Mouse (Mus musculus): ENCODE measurements around the gene Oas1a.
"Not testable (repeated sequence)": the region's sequence is repeated elsewhere in the genome, so short reads cannot be mapped to it uniquely, and the experiment has no call there.

Oas1a gene

DNA sequence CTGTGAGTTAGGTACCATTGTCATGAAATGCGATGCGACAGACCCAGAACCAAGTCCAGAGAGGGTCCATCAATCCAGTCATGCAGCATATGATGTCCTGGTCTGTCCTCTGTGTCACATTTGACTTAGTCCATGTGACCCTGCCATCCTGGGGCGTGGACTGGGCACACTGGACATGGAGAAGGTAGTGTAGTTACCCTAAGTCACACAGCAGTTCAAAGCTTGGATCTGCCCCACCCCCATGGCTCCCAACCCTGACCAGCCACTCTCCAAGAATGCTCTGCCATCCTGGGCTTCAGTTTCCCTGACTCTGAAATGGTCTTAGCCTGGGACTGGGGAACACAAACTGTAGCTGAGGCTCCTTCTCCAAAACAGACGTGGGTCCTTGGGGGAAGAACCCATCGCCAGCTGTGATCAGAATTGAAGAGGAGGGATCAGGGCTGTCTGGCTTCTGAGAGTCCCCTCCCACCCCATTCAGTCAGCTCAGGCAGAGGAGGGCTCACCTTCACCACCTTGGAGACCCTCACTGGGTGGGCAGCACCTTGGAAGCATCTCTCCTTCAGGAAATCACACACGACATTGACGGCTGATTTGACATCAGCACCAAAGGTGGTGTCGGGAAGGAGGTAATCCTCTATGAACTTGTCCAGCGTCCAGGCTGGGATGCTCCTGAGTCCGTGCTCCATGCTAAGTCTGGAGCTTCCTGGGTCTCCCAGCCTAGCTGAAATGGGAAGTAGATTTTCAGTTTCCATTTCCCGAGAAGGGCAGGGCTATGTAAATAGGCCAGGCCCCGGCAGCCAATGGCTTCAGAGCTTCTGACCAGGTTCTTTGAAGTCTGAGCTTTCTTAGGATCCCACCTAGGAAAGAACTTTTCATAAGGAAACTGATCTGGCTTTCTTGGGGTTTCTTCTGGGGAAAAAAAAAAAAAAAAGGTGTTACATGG, at the start of gene Oas1a:
Oas1a (minus strand) TSS at position 731 of the 943 bp plus-strand sequence.
- DNase-seq (ENCODE audit: extremely low spot score): not testable (repeated sequence)

DNA sequence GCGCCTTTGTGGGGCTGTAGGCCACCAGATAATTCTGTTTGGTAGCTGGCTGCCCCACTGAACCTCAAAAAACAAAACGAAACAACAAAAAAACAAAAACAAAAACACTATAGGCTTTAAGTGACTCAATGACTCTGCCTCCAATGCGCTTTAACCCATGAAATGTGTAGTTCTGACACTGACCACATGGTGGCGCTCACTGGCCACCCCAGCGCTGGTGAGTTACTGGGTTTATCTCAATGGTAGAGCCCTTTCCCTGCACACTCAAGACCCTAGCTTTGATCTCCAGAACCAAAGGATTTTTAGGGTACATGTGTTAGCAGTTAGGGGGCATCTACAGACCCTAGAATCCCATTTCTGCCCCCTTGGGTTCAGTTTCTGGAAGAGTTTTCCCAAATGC, 46.7 kb upstream of the Oas1a start:
- DNase-seq (ENCODE audit: extremely low spot score): peak; percentile 61

DNA sequence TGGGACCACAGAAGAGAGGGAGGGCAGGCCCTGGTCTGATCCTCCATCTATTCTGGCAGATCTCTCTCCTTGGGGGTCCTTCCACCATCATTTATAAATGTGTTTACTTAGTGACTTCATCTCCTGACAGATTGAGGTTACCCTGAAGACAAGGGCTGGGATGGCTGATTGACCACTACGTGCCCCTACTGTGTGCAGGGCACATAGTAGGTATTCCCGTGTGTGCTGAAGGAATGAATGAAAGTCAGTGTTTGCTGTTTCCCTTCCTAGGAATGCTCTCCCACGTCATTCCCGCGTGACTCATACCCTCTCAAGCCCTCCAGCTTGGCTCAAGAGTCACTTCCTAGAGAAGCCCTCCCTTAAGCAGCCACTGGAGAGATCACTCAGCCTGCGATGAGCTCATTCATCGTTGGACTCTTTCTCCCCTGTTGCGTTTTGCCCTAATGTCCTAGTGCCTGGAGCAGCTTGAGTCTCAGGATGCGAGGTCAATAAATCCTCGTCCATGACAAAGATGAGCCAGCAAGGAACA, 45.0 kb upstream of the Oas1a start:
- no peak for DNase-seq (ENCODE audit: extremely low spot score)

DNA sequence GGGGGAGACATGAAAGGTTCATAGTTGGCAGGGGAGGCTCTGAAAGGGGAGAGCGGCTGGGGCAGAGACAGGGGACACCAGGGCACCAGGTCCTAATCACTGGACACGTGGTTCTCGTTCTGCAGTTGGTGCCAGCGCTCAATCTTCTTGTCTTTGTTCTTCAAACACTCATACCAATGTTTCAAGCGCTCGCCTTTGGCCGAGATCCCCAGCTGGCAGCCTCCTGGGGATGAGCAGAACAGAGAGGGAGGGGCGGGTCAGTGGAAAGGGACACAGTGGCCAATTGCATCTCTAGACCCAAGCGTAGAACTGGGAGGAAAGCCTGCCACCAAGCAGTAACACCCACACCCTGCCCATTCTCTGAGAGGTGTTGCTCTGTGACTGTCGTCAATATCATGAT, 34.8 kb upstream of the Oas1a start:
- no peak for DNase-seq (ENCODE audit: extremely low spot score)

DNA sequence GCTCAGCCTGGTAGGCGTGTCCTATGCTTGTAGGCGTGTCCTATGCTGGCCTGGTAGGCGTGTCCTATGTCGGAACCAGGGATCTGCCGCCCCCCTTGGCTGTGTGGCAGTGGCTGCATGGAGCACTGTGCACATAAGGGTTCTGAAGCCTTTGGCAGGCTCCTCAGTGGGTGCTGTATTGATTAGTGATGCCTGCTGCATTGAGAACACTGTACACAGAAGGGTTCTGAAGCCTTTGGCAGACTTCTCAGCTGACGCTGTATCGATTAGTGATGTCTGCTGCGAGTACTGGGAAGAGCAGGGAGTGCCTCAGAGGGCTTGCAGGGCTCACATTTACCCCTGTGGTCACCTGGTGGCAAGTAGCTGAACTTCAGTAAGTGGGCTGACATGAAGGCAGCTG, 31.3 kb upstream of the Oas1a start:
- no peak for DNase-seq (ENCODE audit: extremely low spot score)

DNA sequence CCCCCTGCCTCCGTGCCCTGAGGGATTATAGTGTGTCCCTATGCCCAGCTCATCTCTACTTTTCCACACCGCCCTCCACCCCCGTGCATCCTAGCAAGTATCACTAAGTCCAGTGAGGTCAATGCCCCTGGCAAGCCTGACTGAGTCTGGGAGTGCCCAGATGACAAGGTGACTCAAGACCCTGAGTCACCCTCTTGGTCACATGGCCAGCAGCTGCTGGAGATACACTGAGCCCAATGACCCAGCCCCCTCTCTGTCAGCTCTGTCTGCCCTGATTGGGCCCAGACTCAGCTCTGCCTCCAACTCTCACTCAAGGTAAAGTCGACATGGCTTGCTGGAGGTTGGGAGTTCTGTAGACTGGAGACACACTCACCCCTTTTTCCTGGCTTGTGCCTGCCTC, 30.5 kb upstream of the Oas1a start:
- DNase-seq (ENCODE audit: extremely low spot score): no peak

DNA sequence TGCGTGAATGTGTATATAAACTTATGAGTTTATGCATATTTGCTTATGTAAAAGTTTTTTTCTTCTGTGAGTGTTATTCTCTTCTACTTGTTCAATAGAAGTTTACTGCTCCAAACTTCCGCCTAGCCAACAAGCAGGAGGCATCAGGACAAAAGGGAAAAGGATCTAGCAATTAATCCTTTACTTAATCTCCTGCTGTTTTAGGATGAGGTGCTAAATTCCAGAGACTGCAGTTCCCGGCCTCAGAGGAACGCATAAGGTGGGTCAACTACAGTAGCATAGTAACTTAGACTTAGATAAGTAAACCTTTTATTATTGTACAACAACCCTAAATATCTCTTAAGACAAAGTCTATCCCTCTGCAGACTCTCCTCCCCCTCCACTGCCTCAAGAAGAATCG, 26.6 kb upstream of the Oas1a start:
- DNase-seq (ENCODE audit: extremely low spot score): no peak

DNA sequence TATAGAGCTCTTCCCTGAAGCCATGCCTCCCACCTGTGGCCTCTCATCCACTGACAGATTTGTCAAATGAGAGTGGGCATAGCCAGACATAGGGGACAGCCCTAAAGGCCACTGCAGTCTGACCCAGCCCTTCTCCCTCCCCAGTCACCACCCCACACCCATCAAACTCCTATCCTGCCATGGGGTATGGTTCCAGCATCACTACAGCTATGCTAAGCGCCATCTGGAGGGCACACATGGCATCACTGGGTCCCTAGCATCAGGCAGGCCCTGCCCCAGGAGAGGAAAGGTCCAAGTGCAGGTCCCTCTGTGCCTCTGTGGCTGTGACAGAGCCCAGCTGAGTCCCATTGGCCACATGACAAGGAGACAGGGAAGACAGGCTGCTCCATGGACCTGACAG, 19.7 kb upstream of the Oas1a start:
- DNase-seq (ENCODE audit: extremely low spot score): no peak

DNA sequence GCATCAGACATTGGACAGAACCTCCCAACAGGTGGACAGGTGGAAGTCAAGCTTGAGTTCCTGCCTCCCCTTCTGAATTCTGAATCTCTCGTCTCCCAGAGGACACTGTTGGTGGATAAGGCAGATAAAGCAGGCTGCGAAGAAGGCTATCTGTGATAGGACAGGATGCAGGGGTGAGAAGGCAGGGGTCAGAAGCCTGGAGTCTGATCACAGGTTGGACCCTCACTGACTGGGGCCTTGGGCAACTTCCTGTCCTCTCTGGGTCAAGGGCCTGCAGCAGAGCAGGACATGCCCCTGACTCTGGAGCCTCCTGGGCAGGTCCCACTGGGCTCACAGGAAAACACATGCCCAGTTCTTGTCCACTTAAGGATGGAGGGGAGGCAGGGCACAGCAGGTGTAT, 19.0 kb upstream of the Oas1a start:
- not testable (repeated sequence) for DNase-seq (ENCODE audit: extremely low spot score)

DNA sequence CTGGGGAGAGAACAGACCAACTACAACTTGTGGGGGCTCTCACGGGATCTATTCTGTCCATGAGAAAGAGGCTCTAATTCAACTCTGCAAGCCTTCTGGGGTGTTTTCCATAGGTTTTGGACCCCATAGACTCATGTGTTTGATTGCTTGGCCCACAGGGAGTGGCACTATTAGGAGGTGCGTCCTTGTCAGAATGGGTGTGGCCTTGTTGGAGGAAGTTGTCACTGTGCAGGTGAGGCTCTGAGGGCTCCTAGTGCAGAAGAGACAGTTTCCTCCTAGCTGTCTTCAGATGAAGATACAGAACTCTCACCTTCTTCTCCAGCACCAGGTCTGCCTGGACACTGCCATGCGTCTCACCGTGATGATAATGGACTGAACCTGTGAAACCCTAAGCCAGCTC, 17.2 kb upstream of the Oas1a start:
- not testable (repeated sequence) for DNase-seq (ENCODE audit: extremely low spot score)

DNA sequence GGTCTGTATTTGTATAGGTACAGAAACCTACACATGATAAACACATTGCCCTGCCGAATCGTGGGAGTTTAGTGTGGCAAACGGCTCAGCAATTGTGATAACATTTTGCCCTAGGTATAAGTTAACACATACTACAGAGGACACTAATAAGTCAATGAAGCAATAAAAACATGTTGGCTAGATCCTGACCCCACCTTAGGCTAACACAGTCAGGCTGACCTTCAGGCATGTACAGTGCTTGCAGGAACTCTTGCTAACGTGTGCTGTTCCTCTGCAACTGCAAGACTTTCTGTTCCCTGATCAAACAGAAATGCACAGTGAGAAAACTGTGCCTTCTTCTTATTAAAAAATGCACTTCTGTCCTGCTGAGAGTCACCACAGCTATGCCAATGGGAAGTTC, 16.6 kb upstream of the Oas1a start:
- DNase-seq (ENCODE audit: extremely low spot score): no peak

DNA sequence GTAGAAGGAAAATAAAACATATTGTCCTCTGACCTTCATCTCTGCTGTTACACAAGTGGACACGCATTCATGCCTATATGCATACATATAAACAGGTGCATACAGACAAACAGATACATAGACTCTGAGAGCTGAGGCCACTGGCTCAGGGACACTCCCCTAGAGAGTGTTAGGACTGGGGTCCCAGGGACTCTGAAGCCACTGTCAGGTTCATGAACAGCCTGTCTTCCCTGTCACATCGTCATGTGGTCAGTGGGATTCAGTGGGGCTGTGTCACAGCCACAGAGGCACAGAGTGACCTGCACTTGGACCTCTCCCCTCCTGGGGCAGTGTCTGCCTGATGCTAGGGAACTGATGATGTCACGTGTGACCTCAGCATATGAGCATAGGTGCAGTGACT, 13.0 kb upstream of the Oas1a start:
- DNase-seq (ENCODE audit: extremely low spot score): no peak

DNA sequence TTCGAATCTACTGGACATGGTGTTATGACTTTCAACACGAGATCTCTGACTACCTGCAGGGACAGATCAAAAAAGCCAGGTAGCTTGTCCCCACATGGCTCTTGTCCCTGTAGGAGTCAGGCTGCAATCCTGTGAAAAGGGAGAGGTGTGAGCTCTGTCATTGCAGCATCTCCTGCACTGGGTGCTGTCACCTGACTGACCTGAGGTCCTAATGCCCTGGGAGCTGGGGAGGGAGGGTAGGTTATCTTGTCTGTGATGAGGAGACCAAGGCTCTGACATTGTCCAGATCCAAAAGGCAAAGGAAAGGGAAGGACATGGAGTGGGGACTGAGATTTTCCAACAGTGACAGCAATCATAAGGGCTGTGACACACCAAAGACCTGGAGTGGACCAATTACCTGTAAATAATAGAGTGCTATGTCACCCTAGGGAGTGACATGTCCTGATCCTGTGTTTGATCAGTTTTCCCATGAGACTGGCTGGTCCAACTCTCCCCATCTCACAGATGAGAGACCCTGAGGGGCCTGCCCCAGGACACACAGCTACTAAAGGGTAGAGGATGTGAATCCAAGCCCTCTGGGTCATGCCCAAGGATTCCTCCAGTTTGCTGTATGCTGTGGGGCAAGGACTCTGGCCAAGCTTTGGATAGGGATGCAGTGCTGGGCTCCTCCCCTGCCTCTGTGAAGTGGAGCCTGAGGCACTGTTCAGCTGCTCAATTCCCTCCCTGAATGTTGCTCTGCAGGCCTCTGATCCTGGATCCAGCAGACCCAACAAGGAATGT, 12.0 kb upstream of the Oas1a start:
- DNase-seq (ENCODE audit: extremely low spot score): not testable (repeated sequence)

DNA sequence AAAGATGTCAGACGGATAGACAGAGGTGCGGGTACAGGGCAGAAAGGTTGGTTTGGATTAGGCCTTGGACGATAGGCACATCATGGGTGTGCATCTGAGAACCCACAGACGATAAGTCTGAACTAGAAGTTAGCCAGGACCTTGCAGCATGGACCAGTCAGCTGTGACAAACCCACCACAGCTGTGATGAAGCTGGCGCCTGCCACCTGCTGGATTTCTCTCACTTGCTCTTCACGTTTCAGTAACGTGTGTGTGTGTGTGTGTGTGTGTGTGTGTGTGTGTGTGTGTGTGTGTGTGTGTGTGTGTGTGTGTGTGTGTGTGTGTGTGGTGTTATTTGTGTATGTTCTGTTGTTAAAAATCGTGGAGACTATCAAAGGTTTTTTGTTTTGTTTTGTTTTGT, 6.9 kb upstream of the Oas1a start, which contains the start of gene Oas1d:
Oas1d (plus strand) TSS at position 333 of the 400 bp plus-strand sequence.
- not testable (repeated sequence) for DNase-seq (ENCODE audit: extremely low spot score)

DNA sequence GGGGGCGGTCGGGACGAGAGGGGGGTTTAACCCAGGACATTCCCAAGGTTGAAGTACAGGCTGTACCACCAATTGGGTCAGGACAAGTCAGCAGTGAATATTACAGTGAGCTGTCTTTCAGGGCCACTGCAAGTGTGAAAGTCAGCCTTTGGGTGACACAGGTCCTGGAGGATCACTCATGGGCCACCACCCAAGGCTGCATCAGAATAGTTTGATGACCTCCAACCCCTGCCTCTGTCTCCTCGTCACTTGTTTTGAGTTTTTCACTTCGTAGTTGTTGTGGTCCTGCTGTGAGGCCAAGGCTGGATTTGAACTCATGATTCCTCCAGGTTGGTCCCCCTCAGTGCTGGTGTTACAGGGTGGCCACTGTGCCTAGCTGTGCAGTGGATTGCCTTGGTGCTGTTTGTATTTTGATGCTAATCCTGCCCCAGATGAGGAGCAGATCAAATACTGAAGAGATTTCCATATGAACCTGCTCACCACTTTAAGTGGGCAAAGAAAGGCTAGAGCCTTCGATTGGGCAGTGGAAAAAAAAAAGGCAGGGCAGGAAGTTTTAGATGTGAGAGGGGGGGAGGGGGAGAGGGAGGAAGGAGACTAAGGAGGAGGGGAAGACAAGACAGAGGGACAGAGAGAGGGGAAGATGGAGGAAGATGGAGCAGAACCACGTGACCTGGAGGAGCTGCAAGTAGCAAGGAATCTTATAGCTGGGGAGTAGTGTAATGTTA, 1.0 kb upstream of the Oas1a start:
- DNase-seq (ENCODE audit: extremely low spot score): no peak

DNA sequence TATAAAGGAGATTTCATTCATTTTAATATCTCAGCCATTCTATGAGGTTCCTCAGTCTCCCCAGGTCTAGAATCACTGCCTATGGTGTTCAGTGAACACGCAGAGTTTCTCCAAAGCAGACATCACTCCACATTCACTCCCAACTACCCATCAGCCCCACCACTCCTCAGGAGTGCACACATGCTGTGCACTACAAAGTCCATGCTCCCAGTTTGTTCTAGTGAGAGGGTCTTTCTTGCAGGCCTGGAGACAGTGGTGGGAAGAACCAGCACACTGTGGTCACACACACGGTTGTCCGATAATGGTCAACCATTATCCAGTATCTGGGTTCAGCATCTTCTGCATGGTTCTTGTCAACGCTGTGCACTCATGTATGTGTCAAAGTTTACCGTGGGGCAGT, 5.3 kb downstream of the Oas1a start:
- no peak for DNase-seq (ENCODE audit: extremely low spot score)

DNA sequence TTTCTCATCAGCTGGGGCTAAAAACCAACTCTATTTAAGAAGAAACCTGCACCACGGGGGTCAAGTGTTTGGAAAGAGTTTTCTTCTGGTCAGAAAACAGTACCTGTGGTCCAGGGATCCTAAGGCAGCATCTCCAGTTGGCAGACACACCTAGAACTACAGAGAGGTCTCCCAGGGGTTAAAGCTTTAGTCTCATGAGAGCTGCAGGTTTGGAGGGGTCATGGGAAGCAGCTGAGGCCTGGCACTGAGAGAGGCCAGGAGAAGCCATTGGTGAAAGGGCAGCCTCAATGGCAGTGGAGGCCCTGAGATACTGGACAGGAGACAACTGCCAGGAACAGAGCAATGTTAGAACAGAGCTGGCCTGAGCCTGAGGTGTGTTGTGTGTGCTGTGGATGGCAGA, 6.7 kb downstream of the Oas1a start:
- no peak for DNase-seq (ENCODE audit: extremely low spot score)

DNA sequence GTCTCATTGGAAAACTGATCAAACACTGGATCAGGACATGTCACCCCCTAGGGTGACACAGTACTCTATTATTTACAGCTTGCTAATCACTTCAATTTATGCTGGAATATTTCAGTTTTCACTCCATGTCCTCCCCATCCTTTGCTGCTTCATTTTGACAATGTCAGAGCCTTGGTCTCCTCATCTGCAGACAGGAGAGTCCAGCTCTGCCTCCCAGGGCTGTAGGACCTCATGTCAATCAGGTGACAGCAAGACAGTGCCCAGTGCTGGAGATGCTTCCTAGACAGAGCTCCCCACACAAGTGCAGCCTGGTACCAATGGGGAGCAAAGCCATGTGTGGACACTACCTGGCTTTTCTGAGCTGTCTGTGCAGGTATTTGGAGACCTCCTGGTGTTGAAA, 8.6 kb downstream of the Oas1a start:
- DNase-seq (ENCODE audit: extremely low spot score): no peak

DNA sequence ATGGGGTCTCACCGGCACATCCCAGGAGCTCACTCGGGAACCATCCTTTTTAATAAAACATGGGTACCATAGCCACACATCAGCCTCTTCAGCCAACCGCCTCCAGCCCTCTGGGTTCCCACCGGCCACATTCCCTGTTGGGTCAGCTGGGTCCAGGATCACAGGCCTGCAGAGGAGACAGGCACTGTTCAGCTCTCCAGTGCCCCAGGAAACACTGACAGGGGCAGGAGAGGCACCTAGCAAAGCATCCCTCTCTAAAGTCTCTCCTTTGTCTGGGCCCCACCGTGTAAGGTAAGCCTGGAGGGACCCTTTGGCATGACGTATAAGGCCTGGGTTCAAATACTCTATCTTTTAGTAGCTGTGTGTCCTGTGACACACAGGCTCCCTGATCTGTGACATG, 9.0 kb downstream of the Oas1a start:
- no peak for DNase-seq (ENCODE audit: extremely low spot score)

DNA sequence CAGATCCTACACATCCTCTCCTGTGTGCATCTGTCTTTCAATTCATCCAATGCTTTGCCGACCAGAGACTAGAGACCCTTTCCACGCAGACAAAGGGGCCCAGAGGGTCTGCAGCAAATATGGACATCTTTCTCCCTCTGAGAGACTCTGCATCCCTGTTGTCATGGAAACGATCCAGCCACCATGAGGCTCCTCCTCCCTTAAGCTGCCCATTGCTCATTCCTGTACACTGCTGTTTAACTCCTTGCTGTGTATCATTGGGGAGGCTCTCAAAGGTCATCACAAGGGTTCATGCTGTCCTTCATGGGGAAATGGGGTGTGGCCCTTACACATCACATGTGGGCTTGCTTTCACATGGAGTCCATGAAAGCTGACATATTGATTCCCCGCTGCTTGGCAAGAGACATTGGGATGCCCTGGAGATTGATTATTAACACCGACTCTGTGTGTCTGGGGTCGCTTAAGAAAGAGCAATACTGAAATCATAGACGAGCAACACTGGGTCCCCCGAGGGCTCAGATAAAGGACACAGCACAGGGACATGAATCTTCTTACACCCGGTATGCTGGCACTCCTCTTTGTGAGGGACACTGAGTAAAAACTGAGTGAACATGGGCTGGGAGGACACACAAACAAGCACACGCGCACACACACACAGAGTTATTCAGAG, 12.0 kb downstream of the Oas1a start:
- DNase-seq (ENCODE audit: extremely low spot score): no peak

DNA sequence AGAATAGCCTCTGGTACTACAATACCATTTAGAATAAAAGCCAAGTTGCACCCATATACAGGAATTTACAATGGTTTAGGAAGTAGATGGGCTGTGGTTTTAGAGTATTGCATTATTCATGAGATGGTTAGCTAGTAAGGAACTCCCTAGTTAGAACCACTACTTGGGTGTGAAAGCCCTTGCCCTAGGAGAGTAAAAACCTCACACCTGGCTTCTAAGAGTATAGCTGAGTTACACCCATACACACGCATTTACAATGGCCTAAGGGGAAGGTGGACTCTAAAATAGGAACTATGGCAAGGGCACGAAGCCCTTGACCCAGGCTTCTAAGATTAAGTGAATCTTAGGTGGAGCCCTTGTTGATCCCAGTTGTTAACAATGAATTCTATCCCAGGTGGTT, 12.6 kb downstream of the Oas1a start:
- DNase-seq (ENCODE audit: extremely low spot score): not testable (repeated sequence)

Data from embryo, embryonic 9.5 days (tissue).